ENCODE assay signal across 22 mouse cellular contexts in the genomic region with DNA sequence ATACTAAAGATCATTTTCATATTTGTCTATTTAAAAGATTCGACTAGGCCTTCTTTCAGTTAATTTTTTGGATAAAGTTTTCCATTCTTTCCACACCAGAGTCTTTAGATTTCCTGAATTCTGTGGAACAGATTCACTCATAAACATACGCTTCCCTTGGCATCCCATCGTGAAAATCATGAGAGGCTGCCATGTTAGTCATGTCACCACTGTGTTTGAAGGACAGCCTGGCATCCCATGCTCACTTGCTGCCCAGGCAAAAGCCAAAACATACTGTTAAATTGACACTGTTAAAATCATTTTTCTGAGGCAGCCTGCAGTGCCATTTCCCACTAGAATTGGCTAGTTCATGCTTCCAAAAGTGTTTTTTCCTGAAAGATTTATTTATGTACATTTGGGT.
"Had no signal": no experiment of that assay in that cellular context is flagged by ENCODE, and none has a peak within 500 bp of the region (broad histone marks: within the 10 kb centered on the region; RNA-seq: fewer than 3 reads in every experiment).

No protein-coding gene starts in this region.

- H3K9me3 ChIP-seq: limb, embryonic 12.5 days; limb, embryonic 15.5 days; lung, embryonic 15.5 days; midbrain, embryonic 10.5 days; midbrain, embryonic 13.5 days; neural tube, embryonic 13.5 days had no signal

- H3K36me3 ChIP-seq: limb, embryonic 12.5 days; limb, embryonic 15.5 days; lung, embryonic 15.5 days; midbrain, embryonic 10.5 days; midbrain, embryonic 13.5 days; neural tube, embryonic 13.5 days had no signal

- H3K4me3 ChIP-seq: limb, embryonic 12.5 days; limb, embryonic 15.5 days; lung, embryonic 15.5 days; megakaryocyte, embryonic 14.5 days; midbrain, embryonic 10.5 days; midbrain, embryonic 13.5 days; myocyte; neural tube, embryonic 13.5 days had no signal

- DNase-seq: kidney, postnatal 14 days; kidney, postnatal 4 days; left cerebral cortex, postnatal 4 days; liver, postnatal 0 days; lung, postnatal 10 days; lung, postnatal 36 days; retina, postnatal 1 day; thymus, adult 2 months; thymus, postnatal 14 days; thymus, postnatal 4 days had no signal

- H3K9ac ChIP-seq: limb, embryonic 12.5 days; limb, embryonic 15.5 days; liver, embryonic 14.5 days; liver, postnatal 0 days; lung, embryonic 15.5 days; midbrain, embryonic 13.5 days; neural tube, embryonic 13.5 days had no signal

- H3K27me3 ChIP-seq: limb, embryonic 12.5 days; limb, embryonic 15.5 days; lung, embryonic 15.5 days; megakaryocyte, embryonic 14.5 days; midbrain, embryonic 13.5 days; neural tube, embryonic 13.5 days had no signal

- H3K4me1 ChIP-seq: limb, embryonic 12.5 days; limb, embryonic 15.5 days; lung, embryonic 15.5 days; megakaryocyte, embryonic 14.5 days; midbrain, embryonic 10.5 days; midbrain, embryonic 13.5 days; neural tube, embryonic 13.5 days had no signal

- H3K27ac ChIP-seq: limb, embryonic 12.5 days; limb, embryonic 15.5 days; liver, embryonic 14.5 days; lung, embryonic 15.5 days; midbrain, embryonic 10.5 days; midbrain, embryonic 13.5 days; neural tube, embryonic 13.5 days; stomach, postnatal 0 days had no signal

- ATAC-seq: liver, postnatal 0 days; midbrain, embryonic 13.5 days; midbrain, embryonic 16.5 days had no signal

- H3K4me2 ChIP-seq: limb, embryonic 12.5 days; limb, embryonic 15.5 days; liver, embryonic 11.5 days; lung, embryonic 15.5 days; midbrain, embryonic 13.5 days; neural tube, embryonic 13.5 days had no signal
